Mouse (Mus musculus): ENCODE results near the gene Isoc2b. TPM values are rescaled to one million over a fixed set of nuclear protein-coding genes. Genes with fewer than 3 reads are reported as not detected.

Isoc2b gene
- polyA plus RNA-seq (2015; fragmentation: Nextera tagmentation; extraction: Ambion mirVana), result 11.3 and 13.1 TPM in 2 replicates

DNA sequence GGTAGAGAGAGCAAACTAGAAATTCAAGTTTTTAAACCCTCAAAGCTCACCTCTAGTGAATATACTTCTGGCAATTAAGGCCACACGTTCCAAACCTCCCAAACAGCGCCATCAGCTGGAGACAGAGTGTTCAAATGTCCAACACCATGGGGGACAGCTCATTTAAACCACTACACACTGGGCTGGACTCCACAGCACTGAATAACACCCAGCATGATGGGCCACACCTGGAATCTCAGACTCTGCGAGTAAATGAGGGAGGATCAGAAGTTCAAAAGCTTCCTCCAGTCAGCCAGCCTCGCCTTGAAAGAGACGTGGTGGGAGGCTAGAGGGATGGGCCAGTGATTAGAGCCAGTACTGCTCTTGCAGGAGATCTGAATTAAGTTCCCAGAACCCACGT, at the start of gene Isoc2b:
Isoc2b (minus strand) TSS at position 126 of the 400 bp plus-strand sequence.
- WGBS, result 49% methylated on average over 6 of the region's 6 CpGs
- peaks cover 10% of the 10 kb centered on the region; the same call in 1 of the 2 replicates for H3K4me1 ChIP-seq

GRCm38 (mm10) chr7:4919096-4919495, 49.0 kb upstream of the Isoc2b start:
- 91% methylated on average over 21 of the region's 21 CpGs for WGBS
- H3K27ac ChIP-seq (replicated peaks), result no peak overlapping the region
- H3K4me2 ChIP-seq (replicated peaks), result no peak overlapping the region
- no peak overlapping the region for H3K4me3 ChIP-seq (replicated peaks)
- H3K36me3 ChIP-seq, result peaks cover 41% of the 10 kb centered on the region
- peaks cover 47% of the 10 kb centered on the region for H3K4me1 ChIP-seq
- H3K27me3 ChIP-seq, result no peaks in the 10 kb centered on the region
- H3K9me3 ChIP-seq (replicated peaks), result no peaks in the 10 kb centered on the region
- no peak overlapping the region for H3K9ac ChIP-seq
- ATAC-seq (ENCODE audit: insufficient number of reproducible peaks, low FRiP score, low TSS enrichment, low read depth), result no peak

More for the DNA sequence above, at the start of gene Isoc2b:
- Histone ChIP-seq H3K36me3 (no peaks in the 10 kb centered on the region), H3K9ac (no peak within 1 kb of the TSS), H3K27ac (replicated peaks) (no peak within 1 kb of the TSS), H3K9me3 (replicated peaks) (no peaks in the 10 kb centered on the region), H3K4me2 (replicated peaks) (no peak within 1 kb of the TSS), H3K27me3 (no peaks in the 10 kb centered on the region), H3K4me3 (replicated peaks) (no peak within 1 kb of the TSS)
- no peak for ATAC-seq (ENCODE audit: insufficient number of reproducible peaks, low FRiP score, low TSS enrichment, low read depth)

GRCm38 (mm10) chr7:4918681-4919080, 48.6 kb upstream of the Isoc2b start:
- peaks cover 41% of the 10 kb centered on the region for H3K36me3 ChIP-seq
- no peak for ATAC-seq (ENCODE audit: insufficient number of reproducible peaks, low FRiP score, low TSS enrichment, low read depth)
- H3K27me3 ChIP-seq, result no peaks in the 10 kb centered on the region
- H3K27ac ChIP-seq (replicated peaks), result no peak overlapping the region
- peaks cover 44% of the 10 kb centered on the region for H3K4me1 ChIP-seq
- no peak overlapping the region for H3K4me3 ChIP-seq (replicated peaks)
- no peaks in the 10 kb centered on the region for H3K9me3 ChIP-seq (replicated peaks)
- no peak overlapping the region for H3K4me2 ChIP-seq (replicated peaks)
- WGBS, result 92% methylated on average over 15 of the region's 15 CpGs
- H3K9ac ChIP-seq, result no peak overlapping the region

- no peak for ATAC-seq (ENCODE audit: insufficient number of reproducible peaks, low FRiP score, low TSS enrichment, low read depth)
- 98% methylated on average over 2 of the region's 2 CpGs for WGBS
These were observed 47.4 kb upstream of the Isoc2b start for GRCm38 (mm10) chr7:4917494-4917893.

DNA sequence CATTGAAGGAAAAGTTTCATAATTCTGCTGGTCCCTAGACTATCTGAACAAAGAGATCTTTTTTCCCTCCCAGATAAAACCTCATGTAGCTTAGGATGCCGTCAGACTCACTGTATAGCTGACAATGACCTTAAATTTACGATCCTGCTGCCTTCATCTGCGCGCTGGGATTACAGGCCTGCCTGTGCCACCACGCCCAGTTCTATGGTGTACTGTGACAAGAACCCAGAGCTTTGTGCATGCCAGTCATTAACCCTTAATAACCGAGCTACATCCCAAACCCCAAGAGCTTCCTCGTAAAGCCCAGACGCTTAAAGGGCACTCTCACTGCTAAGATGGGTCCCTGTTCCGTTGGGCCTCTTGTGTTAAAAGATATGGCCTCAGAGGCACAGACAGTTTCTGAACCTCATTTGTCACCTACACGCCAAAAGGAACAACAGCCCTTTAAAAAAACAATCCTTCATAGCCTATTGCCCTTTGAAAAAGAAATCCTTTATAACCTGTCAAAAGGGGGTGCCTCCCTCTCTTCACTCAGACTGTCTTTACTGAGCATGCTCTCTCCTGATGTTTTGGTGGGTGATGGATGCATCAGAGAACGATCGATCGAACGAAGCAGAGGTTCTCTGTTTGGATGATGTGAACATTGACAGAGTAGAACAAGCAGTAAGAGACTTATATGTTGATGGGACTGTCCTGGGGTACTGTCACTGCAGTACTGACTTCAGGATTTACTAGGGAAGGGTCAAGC, 45.8 kb upstream of the Isoc2b start:
- Histone ChIP-seq H3K27ac (replicated peaks) (peak overlapping the region; percentile 99), H3K4me3 (replicated peaks) (peak overlapping the region; percentile 76), H3K4me1 (peaks cover 22% of the 10 kb centered on the region), H3K27me3 (no peaks in the 10 kb centered on the region), H3K9ac (peak overlapping the region; percentile 57), H3K4me2 (replicated peaks) (peak overlapping the region; percentile 84), H3K9me3 (replicated peaks) (no peaks in the 10 kb centered on the region), H3K36me3 (peaks cover 37% of the 10 kb centered on the region)
- ATAC-seq (ENCODE audit: insufficient number of reproducible peaks, low FRiP score, low TSS enrichment, low read depth), result peak; percentile 11; the same call in 1 of the 2 replicates
- WGBS, result 11% methylated on average over 14 of the region's 14 CpGs

More at GRCm38 (mm10) chr7:4917494-4917893, 47.4 kb upstream of the Isoc2b start:
- Histone ChIP-seq H3K27ac (replicated peaks) (no peak overlapping the region), H3K27me3 (no peaks in the 10 kb centered on the region), H3K4me1 (peaks cover 32% of the 10 kb centered on the region), H3K36me3 (peaks cover 41% of the 10 kb centered on the region), H3K4me3 (replicated peaks) (no peak overlapping the region), H3K9ac (no peak overlapping the region), H3K9me3 (replicated peaks) (no peaks in the 10 kb centered on the region), H3K4me2 (replicated peaks) (no peak overlapping the region)

DNA sequence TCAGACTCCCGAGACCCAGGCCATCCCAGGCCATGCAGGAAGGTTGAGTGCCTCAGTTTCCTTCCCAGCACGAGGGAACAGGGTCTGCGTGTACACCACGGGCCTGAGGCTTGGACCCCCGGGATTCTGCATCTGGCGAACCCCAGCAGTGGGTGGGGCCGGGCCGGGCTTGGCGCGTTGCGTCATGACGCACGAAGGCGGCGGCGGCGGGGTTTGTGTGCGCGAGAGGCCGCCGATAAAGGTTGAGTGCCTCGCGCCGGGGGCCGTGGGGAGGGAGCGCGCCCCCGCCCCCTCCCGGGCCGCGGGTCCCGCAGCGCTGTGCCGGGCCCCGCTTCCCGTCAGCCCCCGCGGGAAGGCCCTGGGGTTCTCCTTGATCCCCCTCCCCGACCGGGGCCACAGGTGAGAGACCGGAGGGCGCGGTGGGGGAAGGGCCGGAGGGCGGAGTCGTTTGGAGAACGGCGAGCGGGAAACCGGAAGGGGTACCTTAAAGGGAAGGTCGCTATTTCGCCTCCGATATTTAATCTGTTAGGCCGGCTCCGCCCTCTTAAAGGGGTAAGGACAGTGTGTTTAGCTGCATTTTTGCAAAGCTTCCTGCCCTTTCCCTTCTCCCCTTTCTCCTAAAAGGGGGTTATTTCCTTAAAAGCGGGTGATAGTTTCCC, 45.1 kb upstream of the Isoc2b start, which contains the start of gene Zfp628:
Zfp628 (plus strand) TSS at position 211 of the 659 bp plus-strand sequence.
- H3K36me3 ChIP-seq, result peaks cover 30% of the 10 kb centered on the region
- ATAC-seq (ENCODE audit: insufficient number of reproducible peaks, low FRiP score, low TSS enrichment, low read depth), result peak; percentile 87
- H3K4me1 ChIP-seq, result peaks cover 22% of the 10 kb centered on the region
- H3K9me3 ChIP-seq (replicated peaks), result no peaks in the 10 kb centered on the region
- peak within 1 kb of the TSS; percentile 84 for H3K4me2 ChIP-seq (replicated peaks)
- H3K27me3 ChIP-seq, result no peaks in the 10 kb centered on the region
- H3K4me3 ChIP-seq (replicated peaks), result peak within 1 kb of the TSS; percentile 76
- peak within 1 kb of the TSS; percentile 99 for H3K27ac ChIP-seq (replicated peaks)
- 0% methylated on average over 52 of the region's 56 CpGs for WGBS
- H3K9ac ChIP-seq, result peak within 1 kb of the TSS; percentile 59

DNA sequence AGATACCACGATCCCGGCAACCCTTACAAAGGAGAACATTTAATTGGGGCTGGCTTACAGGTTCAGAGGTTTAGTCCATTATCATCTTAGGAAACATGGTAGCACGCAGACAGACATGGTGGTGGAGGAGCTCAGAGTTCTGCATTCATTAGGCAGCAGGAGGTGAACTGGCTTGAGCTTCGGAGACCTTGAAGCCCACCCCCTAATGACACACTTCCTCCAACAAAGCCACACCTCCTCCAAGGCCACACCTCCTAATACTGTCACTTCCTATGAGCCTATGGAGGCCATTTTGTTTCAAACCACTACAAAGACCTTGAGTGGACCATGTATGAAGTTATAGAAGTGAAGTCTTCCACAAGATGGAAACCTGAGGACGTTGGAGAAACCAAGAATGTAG, 42.2 kb upstream of the Isoc2b start:
- H3K4me2 ChIP-seq (replicated peaks), result no peak overlapping the region
- peaks cover 21% of the 10 kb centered on the region for H3K4me1 ChIP-seq
- no peaks in the 10 kb centered on the region for H3K27me3 ChIP-seq
- H3K36me3 ChIP-seq, result peaks cover 3% of the 10 kb centered on the region; the same call in 1 of the 2 replicates
- H3K9ac ChIP-seq, result no peak overlapping the region
- no peak overlapping the region for H3K27ac ChIP-seq (replicated peaks)
- 61% methylated on average over 5 of the region's 5 CpGs for WGBS
- ATAC-seq (ENCODE audit: insufficient number of reproducible peaks, low FRiP score, low TSS enrichment, low read depth), result no peak
- H3K9me3 ChIP-seq (replicated peaks), result no peaks in the 10 kb centered on the region
- H3K4me3 ChIP-seq (replicated peaks), result no peak overlapping the region

- no peaks in the 10 kb centered on the region for H3K36me3 ChIP-seq
- no peaks in the 10 kb centered on the region for H3K9me3 ChIP-seq (replicated peaks)
- ATAC-seq (ENCODE audit: insufficient number of reproducible peaks, low FRiP score, low TSS enrichment, low read depth), result no peak
- no peak overlapping the region for H3K9ac ChIP-seq
- 27% methylated on average over 9 of the region's 9 CpGs for WGBS
- no peak overlapping the region for H3K4me2 ChIP-seq (replicated peaks)
- H3K4me1 ChIP-seq, result peaks cover 14% of the 10 kb centered on the region
- no peaks in the 10 kb centered on the region for H3K27me3 ChIP-seq
- no peak overlapping the region for H3K27ac ChIP-seq (replicated peaks)
- H3K4me3 ChIP-seq (replicated peaks), result no peak overlapping the region
These were observed 41.5 kb upstream of the Isoc2b start for GRCm38 (mm10) chr7:4911561-4911960.

DNA sequence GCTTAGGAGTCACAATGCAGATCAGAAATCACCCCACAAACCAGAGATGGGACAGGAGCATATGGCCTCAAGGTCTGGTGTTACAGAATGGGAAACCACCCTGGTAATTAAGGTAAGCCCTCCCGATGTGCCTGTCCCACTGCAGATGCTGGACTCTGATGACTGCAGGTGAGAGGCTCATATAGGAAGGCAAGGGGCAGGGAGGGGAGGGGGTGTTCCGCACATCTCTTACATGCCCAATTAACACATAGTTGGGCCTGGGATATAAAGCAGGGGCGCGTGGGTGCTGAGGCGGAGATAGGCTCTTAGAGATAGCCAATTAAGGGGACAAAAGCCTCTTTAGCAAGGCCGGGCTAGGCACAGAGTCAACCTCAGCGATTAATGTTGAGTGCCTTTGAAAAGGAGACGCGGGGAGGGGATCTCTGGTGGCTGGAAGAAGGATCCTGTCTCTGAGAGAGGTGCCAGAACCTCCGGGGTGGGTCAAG, 36.5 kb upstream of the Isoc2b start, which contains the start of gene Gm36210:
Gm36210 (minus strand) TSS at position 51 of the 485 bp plus-strand sequence.
- no peak within 1 kb of the TSS for H3K27ac ChIP-seq (replicated peaks)
- H3K4me1 ChIP-seq, result no peaks in the 10 kb centered on the region
- no peak within 1 kb of the TSS for H3K4me3 ChIP-seq (replicated peaks)
- peak within 1 kb of the TSS; percentile 1; the same call in 1 of the 2 replicates for H3K9ac ChIP-seq
- H3K9me3 ChIP-seq (replicated peaks), result no peaks in the 10 kb centered on the region
- no peak for ATAC-seq (ENCODE audit: insufficient number of reproducible peaks, low FRiP score, low TSS enrichment, low read depth)
- H3K27me3 ChIP-seq, result no peaks in the 10 kb centered on the region
- no peaks in the 10 kb centered on the region for H3K36me3 ChIP-seq
- no peak within 1 kb of the TSS for H3K4me2 ChIP-seq (replicated peaks)
- WGBS, result 64% methylated on average over 10 of the region's 10 CpGs

- peaks cover 6% of the 10 kb centered on the region; the same call in 1 of the 2 replicates for H3K27me3 ChIP-seq
- H3K9me3 ChIP-seq (replicated peaks), result no peaks in the 10 kb centered on the region
- H3K4me1 ChIP-seq, result peaks cover 15% of the 10 kb centered on the region
- H3K4me2 ChIP-seq (replicated peaks), result no peak overlapping the region
- no peak for ATAC-seq (ENCODE audit: insufficient number of reproducible peaks, low FRiP score, low TSS enrichment, low read depth)
- no peaks in the 10 kb centered on the region for H3K36me3 ChIP-seq
- no peak overlapping the region for H3K9ac ChIP-seq
- WGBS, result 85% methylated on average over 9 of the region's 9 CpGs
- no peak overlapping the region for H3K27ac ChIP-seq (replicated peaks)
- no peak overlapping the region for H3K4me3 ChIP-seq (replicated peaks)
These were observed 32.3 kb upstream of the Isoc2b start for GRCm38 (mm10) chr7:4902404-4902803.

DNA sequence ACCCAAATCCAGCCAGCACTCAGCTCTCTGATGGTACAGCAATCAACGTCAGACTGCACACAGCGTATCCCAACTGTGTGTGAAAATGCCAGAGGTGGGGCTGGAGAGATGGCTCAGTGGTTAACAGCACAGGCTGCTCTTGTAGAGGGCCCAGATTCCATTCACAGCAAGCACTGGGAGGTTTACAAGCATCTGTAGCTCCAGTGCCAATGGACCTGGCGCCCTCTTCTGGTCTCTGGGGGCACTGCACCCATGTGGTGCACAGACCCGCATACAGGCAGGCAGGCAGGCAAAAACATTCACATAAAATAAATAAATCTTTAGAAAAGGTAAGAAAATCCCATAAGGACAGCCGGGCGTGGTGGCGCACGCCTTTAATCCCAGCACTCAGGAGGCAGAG, 31.1 kb upstream of the Isoc2b start:
- Histone ChIP-seq H3K4me3 (replicated peaks) (no peak overlapping the region), H3K9ac (no peak overlapping the region), H3K27ac (replicated peaks) (no peak overlapping the region), H3K4me1 (peaks cover 15% of the 10 kb centered on the region), H3K9me3 (replicated peaks) (no peaks in the 10 kb centered on the region), H3K27me3 (peaks cover 6% of the 10 kb centered on the region; the same call in 1 of the 2 replicates), H3K36me3 (no peaks in the 10 kb centered on the region), H3K4me2 (replicated peaks) (no peak overlapping the region)
- WGBS, result 49% methylated on average over 8 of the region's 8 CpGs
- no peak for ATAC-seq (ENCODE audit: insufficient number of reproducible peaks, low FRiP score, low TSS enrichment, low read depth)

Data from embryonic facial prominence, embryonic 15.5 days (tissue).